Mouse (Mus musculus) gastrocnemius, adult 8-10 months (tissue): ENCODE results near the gene Atg9a. TPM values are rescaled to one million over a fixed set of nuclear protein-coding genes. Genes with fewer than 3 reads are reported as not detected.

ENCODE experiments used
- DNase-seq, 2 experiments: peaks; one replicate each; pipeline ENCODE4 v3.0.0; 2022; ENCODE audit warnings: low spot score in 2 of 2
- total RNA-seq, 4 experiments: library from RNA; stranded (reverse); gene quantifications; 2 replicates each; pipeline ENCODE4 v1.2.4; 2022

Gene Atg9a
- total RNA-seq, 4 experiments from 2014 or later: 98.1 to 122 (median 111) TPM

DNA sequence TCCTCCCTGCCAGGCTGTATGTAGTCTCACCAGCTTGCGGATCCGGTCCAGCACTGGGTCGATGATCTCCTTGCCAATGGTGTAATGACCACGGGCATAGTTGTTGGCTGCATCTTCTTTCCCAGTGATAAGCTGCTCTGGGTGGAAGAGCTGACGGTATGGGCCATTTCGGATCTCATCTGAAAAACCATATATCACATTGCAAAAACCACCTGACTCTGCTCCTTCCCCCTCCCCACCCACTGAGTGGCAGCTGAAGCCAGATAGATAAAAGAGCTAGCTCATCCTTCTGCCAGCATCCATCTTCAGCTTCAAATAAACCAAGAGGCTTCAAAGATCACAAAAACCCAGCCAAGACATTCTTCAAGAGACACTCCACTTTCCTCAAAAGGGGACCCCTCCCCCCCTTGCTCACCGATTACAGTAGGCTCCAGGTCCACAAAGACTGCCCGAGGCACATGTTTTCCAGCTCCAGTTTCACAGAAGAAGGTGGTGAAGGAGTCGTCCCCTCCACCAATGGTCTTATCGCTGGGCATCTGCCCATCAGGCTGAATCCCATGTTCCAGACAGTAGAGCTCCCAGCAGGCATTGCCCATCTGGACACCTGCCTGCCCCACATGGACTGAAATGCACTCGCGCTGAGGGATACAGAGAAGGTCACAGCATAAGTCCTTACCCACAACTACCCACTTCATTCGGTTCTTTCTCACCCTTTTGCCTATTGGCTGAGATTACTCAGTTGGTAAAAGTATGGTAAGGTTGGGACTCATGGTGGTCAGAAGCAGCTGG, 25.0 kb upstream of the Atg9a start:
- DNase-seq: peak; percentile 64 to 76

DNA sequence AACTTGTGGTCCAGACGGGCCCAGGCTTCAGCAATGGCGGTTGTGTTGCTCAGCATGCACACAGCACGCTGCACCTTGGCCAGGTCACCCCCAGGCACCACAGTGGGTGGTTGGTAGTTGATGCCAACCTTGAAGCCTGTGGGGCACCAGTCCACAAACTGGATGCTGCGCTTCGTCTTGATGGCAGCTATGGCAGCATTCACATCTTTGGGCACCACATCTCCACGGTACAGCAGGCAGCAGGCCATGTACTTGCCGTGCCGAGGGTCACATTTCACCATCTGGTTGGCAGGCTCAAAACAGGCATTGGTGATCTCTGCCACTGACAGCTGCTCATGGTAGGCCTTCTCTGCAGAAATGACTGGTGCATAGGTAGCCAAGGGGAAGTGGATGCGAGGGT, 23.8 kb upstream of the Atg9a start:
- peak; percentile 59 to 64 for DNase-seq

DNA sequence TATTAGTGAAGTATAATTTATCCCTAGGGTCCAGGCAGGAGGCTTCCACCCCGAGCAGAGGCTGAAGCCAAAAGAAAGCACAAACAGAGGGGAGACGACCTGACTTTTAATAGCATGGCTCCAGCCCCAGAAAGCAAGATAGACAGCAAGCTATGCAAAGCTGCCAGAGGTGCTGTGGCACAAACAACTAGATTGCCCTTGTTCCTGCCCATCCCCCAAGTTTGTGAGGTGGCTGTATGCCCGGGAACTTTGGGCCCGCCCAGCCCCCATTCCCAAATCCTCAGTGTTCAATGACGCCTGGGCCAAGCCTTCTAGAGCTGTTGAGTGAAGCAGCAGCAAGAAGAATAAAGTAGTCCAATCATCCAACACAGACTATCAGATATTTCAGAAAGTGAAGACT, 22.9 kb upstream of the Atg9a start:
- DNase-seq: peak in 1 of 2 experiments; percentile 47

DNA sequence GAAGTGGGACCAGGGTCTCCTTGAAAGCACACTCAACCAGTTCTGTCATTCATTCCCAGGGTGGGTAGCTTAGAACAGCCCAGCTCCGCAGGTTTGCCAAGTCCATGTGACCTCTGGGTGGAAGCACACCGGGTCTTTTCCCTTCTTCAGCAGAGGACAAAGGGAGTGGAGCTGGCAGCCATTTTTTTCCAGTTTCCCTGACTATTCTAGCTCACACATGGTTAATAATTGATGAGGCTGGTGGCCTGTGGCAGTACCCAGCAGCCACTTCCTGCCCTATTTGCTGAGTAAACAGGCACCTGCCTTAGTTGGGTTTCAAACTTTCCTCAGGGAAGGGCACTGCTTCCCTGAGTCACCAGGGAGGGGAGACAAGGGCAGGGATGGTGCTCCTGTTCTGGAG, 22.4 kb upstream of the Atg9a start:
- DNase-seq: no peak

DNA sequence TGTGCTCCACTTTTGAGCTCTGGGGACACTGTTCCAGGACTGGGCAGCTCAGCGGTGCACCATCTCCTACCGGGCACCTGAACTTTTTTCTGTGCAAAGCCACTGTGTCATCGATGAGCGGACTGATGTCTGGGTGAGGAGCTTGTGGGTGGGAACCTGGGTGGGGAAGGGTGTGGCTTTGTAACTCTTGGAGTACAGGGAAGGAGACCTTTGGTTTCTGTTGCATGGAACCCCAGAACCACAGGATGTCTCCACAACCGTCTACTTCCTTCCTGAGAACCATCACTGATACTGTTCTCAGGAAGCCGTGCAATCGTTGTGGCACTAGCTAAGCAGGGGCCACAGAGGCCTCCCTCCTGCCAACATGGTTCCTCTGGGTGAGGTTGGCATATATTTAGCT, 21.1 kb upstream of the Atg9a start:
- no peak for DNase-seq

DNA sequence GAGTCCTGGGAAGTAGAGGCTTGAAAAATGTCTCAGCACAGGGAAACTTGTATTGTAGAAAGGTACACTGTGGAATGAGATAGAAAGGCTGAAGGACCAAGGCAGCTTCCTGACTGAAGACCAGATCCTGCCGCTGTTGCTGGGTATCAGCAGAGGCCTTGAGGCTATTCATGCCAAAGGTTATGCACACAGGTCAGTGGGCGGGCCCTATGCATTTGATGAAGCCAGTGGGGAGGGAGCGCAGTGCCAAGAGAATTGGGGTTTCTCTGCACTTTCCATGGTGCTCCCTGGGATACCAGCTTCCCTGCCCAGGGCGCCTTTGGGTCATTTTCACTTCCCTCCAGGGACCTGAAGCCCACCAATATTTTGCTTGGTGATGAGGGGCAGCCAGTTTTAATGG, 20.5 kb upstream of the Atg9a start:
- no peak for DNase-seq

DNA sequence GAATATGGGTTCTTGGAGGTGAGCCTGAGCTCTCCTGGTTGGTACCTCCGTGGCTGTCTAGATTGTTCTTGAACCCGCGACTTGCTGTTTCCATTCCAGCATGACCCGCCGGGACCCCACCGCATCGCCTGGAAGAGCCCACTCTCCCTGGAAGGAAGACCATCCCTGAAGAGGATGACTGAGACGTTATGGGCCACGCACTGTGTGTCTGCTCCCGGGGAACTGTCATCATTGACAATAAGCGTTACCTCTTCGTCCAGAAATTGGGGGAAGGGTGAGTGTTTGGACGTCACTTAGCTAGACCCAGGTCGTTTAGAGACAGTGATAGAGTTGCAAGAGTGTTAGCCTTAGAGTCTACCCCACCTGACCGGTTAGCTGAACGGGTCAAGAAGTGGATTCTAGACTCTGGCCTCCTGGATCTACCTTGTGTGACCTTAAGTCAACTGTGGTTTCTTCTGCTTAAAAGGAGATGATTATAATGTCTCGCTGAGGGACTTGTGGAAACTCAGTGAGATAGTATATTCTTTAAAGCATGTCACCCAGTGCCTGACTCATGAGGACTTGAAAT, 19.2 kb upstream of the Atg9a start:
- no peak for DNase-seq

DNA sequence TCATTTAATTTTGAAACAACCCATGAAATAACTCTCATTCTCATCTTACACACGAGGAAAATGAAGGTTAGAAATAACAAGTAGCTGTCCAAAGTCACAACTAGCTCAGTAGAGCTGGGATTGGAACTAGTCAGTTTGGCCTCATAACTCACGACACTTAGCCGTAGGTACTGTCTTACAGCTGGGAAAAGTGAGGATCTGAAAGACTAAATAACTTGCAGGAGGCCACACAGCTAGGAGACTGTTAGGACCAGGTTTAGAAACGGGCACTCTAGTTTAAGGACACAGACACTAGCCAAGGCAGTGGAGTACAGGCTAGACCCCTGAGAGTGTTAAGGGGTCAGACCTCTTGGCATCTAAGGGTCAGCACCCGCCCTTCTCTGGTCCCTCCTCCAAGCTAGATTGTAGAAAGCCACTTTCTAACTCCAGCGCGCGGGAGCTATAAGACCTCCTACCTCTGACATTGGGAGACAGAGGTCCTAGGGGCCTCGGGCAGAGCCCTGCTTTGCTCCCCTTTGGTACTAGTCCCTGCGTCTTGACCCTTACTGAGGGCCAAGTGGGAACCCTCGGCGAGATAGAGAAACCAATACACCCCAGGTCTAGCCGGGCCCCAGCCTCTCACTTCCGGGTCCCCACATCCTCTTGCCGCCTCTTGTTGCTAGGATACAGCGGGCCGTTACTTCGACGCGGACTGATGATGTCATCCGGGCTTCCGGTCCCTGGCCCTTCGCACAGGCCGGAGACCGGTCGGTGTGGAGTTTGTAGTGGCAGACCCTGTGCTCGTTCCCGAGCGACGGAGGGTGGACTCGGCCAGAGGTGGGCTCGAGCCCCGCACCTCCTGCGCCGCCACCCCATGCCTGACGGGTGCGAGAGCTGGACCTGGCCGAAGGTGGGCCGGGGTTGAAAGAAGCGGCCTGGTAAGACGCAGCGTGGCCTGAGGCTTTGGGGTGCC, 18.4 kb upstream of the Atg9a start, which contains the start of the genes Glb1l and Stk16:
TSS of gene Glb1l (minus strand) at position 678 of the 952 bp plus-strand sequence.
TSS of gene Stk16 (plus strand) at position 703 of the 952 bp plus-strand sequence.
- DNase-seq: peak; percentile 89 to 91

DNA sequence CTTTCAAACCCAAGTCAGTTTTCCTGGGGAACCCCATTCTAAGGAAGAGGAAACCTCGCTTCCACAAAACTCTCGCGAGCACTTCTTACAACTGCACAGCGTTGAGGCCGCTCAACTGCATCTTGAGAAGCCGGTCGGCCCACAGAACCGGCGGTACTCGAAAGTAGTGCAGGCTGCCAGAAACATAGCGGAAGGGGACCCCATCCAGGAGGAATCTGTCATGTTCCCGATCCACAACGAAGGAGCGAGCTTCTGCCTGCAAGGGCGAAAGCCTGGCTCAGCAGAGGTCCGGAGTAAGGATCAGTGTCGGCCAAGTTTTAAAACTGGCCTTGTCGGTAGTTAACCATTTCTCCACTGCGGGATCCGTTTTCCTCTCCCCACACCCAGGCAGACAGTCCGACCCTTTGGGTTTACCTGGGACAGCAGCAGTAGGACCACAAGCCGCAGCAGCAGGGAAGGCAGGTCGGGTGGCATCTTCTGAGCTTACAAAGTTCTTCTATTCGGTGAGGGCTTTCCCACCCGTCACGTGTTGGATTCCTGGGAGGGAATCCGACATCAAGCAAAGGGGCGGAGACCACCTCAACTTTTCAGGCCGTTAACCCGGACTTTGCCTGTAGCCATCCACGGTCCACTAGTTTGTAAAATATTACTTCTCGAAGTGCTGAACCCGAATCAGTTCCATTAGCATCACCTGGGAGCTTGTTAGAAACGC, 17.1 kb upstream of the Atg9a start:
- no peak for DNase-seq

DNA sequence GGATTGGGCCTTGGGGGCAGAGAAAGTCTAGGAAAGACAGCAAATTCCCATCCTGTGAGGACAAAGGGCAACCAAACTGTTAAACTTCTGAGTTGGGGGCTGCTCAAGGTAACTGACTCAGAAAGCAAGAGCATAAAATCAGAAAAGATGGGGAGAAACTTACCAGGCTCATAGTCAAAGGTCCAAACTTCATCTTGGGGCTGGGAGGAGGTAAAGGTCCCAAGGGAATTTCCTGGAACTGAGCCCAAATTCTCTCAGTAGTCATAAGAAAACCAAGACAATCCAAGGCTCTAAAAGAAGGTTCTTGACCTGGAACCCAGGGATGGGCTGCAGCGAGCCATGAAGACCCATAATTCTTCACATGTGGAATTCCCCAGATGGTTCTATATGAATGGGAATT, 9.2 kb upstream of the Atg9a start:
- no peak for DNase-seq

DNA sequence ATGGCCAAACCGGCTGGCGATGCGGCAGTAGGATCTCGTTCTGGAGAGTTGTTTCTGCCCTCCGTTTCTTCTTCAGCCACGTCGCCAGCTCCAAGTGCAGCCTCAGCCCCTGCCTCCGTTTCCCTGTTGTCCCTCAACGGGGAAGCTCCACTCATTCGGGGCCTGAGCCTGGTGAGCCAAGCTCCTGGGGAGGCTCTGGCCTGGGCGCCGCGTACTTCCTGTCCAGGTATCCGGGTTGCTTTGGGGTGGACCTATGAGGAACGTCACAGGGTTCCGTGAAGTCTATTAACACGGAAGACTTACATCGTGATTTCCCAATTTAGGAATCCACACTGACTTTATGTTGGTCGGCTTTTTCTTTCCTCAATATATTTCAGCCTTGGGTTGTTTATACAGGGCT, 456 bp upstream of the Atg9a start:
- no peak for DNase-seq

DNA sequence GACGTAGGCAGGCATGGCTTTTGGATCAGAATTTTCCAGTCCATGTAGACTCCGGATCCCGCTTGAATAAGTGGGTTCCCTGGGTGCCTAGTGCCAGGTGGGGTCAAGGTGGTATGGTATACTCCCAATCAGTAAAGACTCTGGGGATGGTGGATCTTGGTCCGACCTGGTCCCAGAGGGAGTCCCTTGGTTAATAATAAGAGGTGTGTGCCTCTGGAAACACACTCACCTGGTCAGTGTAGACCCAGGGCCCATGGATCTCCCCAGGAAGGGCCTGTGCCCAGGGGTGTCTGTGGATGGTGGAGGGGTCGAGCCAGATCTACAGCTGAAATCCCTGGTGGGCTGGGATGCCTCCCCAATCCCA, 756 bp downstream of the Atg9a start:
- DNase-seq: no peak

DNA sequence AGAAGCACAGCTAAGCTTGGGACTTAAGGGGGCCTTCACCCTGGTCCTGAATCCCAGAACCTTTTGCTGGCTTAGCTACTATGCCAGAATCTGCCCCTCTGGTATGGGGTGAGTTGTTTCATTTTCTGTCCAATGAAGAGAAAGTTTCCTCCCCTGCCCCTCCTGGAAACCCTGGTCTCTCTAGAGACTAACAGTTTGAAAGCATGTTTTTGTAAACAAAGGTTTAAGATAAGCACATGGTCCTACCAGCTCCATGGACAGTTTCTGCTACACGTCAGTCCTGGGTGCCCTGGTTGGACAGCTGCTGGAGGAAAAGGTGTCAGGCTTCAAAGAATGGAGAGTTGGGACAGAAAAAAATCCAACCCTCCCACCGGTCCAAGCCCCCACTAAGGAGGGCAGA, 1.4 kb downstream of the Atg9a start:
- DNase-seq: no peak

DNA sequence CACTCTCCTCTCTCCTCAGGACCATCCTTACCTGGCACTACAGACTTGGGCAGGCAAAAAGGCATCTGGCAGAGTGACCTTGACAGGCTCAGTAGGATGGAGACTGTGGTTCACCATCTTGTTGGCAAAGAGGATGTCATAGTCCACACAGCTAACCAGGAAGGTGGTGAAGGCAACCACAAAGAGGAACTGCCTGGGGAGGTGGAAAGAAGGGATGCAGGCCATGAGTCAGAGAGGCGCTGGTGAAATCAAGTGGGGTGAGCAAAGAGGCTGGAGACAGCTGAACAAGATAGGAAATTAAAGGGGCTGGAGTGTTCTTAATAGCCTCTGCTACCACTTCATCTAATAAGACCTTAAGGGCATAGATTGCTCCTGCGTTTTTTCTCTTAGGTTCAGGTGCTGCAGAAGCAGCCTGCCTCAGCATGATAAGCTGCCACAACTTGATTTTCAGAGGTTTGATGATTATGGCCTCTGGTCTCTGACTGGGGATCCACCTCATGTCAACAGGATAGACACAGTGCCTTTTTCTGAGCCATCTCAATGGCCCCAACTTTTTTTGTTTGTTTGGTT, 4.0 kb downstream of the Atg9a start:
- DNase-seq: no peak

DNA sequence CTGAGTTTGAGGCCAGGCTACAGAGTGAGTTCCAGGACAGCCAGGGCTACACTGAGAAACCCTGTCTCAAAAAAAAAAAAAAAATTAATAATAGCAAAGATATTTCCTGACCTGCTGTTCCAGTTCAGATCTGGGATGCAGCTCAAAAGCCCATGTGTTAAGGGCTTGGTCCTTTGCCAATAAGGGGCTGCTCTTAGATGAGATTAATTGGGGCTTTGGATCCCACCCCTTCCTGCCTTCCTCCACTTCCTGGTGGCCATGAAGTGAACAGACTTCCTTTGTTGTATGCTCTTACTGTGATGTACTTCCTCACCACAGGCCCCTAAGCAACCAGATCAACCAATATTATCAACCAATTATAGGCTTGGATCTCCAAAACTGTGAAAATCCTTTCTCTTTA, 4.9 kb downstream of the Atg9a start:
- DNase-seq: no peak

DNA sequence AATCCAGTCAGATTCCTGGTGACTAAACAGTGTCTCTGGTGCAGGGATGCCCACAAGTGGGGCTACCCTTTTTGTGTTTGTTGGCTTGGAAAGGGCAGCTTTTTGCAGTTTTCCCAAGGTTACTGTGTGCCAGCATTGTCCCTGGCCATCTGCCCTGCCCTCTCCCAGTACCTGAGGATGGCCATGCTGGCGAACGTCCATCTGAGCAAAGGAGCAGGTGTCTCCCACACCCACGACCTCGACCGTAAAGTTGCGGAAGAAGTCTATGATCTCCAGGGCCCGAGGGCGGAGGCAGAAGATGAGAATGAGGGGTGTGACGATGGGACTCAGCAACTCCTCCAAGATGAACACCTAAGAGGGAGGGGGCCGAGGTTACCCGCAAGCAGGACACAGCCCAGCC, 6.5 kb downstream of the Atg9a start:
- DNase-seq: no peak

DNA sequence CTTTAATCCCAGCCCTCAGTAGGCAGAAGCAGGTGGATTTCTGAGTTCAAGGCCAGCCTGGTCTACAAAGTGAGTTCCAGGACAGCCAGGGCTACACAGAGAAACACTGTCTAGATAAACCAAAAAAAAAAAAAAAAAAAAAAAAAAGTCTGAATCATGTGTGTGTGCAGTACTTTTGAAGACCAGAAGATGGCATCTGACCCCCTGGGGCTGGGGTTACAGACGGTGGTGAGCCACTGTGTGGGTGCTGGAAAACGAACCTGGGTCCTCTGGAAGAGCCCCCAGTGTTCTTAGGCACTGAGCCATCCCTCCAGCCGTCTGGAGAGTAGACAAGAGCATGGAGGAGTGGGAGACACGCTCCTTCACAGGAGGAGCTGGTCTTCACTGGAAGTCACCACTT, 9.8 kb downstream of the Atg9a start:
- DNase-seq: no peak

DNA sequence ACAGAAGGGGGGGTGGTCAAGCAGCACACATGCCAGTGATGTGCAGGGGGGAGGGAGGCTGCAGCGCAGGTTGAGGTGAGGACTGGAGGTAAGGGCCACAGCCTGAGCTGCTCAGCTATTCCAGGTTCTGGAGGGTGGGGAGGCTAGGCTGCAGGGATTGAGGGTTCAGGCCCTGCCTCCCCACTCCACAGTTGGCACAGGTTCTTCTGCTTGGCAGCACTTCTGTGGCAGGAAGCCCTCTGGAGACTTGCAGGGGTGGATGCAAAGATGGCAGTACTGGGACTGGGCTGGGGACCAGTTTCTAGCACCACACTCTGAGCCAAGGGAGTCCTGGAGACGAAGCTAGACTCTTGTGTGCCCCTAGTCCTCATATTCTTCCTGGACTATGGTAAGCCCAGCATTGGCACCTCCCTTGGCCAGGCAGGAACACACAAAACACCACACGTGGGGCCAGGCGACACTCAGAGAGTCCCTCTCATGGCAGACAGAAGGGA, 10.6 kb downstream of the Atg9a start:
- DNase-seq: no peak

DNA sequence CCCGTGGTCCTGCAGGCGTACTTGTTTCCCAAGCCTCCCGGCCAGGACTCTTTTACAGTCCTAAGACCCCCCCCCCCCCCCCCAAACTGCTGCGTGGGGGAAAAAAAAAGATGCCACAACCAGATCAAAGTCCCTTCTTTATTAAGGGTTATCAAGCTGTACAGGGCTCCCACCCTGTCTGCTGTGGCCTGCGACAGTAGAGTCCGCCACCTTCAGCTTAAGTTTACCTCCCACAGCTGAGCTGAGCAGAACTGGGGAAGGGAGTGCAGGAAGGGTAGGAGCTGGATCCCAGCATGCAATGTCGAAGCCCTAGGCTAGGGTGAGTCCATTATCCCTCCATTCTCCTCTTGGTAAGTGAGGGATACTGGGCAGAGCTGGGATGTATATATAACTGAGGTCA, 11.3 kb downstream of the Atg9a start:
- DNase-seq: no peak

DNA sequence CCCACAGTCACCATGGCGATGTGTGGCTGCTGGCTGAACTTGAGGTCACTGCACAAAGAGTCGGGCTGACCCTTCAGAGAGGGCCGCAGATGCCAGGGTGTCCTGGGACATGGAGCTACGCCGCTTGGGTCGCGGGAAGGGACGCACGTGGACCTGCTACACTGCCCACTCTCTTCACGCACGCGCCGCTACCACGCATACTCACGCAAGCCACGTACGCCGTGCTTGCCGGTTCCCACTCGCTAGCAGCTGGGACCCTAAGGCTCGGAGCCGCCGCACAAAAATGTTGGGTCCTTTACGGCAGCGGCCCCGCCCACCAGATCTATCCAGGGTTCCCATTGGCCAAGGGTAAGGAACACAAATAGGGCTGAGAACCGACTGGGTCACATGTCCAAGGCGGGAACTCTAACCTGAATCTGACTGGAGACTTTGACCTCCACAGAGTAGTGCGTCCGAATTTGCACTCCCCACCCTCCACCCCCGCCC, 11.8 kb downstream of the Atg9a start, which contains the start of gene Abcb6:
TSS of gene Abcb6 (minus strand) at position 288 of the 486 bp plus-strand sequence.
- DNase-seq: peak; percentile 79 to 84
